Mouse (Mus musculus) right cerebral cortex, adult 2 months (tissue): Measurements from ENCODE around the gene Rhox9.
"Not testable (repeated sequence)": the region's sequence is repeated elsewhere in the genome, so short reads cannot be mapped to it uniquely, and the experiment has no call there.

Experiments
- DNase-seq, 2 experiments: peaks; one replicate each; pipeline ENCODE4 v3.0.0; 2021 to 2022; ENCODE audit warnings: low spot score in 2 of 2

Gene Rhox9

DNA sequence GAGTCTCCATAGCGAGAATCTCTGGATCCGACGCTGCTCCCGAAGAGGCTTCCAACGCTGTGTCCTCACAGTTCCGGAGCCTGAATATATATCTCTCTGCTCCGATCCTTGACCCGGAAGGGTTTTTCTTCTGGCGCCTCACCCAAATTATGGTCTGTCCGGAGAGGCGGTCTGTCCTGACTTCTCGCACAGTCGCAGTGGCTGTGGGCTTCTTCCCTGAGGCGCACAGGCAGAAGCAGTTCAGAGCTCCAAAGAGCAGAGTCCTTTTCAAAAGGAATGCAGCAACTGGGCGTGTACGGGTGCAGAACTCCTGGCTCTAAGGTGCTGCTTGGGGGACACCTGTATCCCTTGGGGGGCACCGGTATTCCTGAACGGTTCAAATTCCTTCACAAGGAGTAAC, at the start of gene Rhox9:
Rhox9 (minus strand) TSS at position 101 of the 400 bp plus-strand sequence.
- DNase-seq: not testable (repeated sequence)

DNA sequence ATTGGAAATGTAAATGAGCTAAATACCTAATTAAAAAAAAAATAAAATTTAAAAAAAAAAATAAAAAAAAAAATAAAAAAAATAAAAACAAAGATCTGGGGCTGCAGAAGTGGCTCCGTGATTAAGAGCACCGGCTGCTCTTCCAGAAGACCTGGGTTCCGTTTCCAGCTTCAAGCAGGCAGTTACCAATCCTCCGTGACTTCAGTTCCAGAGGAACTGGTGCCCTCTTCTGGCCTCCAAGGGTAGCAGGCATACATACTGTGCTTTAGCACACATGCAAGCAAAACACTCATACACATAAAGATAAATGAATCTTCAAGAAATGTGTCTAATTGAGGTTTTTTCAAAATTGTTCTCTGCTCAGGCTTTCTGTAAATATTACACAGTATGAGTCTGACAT, 14.7 kb upstream of the Rhox9 start:
- DNase-seq: no peak

DNA sequence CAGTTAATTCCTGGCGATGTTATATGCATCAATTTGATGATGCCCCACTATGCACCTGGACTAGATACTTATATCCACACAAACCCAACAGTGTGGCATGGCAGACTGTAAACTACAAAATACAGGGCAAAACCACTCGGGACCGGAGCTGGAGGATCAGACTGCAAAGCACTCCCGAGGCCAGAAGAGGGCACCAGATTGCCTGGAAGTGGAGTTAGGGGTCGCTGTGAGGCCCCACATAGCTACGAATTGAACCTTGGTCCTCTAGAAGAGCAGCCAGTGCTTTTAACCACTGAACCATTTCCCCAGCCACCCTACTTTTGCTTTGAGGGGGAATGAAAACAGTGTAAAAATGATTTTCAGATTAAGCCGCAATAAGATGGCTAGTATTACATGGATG, 7.0 kb upstream of the Rhox9 start:
- DNase-seq: no peak

DNA sequence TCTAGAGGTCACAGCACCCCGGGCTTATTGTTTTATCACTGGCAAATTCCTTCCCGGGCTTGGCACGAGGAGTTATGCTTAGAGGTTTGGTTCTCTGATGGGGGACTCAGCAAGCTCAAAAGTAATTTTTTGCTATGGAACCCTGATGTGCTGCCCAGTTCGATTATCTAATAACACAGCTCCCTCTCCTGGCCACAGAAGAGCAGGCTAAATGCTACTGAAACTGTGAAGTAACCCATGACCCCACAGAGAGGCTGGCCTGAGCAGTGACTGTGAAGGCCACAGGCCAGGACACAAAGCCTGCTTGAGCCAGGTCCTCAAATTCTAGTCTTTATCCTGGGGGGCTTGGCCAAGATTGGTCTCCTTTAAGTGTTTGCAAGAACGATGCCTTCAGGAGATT, 2.2 kb upstream of the Rhox9 start:
- peak in 1 of 2 experiments; percentile 1 for DNase-seq

DNA sequence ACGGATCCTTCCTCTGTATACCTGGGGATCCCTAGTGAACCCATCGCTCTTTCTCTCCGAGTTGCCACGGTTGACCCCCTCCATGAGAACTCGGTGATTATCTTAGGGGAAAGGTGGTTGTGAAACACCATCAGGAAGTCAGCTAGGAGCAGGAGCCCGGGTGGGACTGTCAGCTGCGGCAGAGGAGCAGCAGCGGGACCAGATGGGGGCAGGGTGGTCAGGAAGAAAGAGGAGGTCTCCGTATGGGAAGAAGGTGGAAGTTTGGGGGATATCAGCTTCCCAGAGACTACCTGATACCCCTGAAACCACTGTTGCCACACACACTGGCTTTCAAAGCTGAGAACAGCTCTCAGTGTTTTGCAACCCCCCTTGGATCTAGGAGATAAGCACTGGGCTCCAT, 4.4 kb downstream of the Rhox9 start, which contains the start of gene Rhox7b:
Rhox7b (minus strand) TSS at position 101 of the 400 bp plus-strand sequence.
- DNase-seq: not testable (repeated sequence)

DNA sequence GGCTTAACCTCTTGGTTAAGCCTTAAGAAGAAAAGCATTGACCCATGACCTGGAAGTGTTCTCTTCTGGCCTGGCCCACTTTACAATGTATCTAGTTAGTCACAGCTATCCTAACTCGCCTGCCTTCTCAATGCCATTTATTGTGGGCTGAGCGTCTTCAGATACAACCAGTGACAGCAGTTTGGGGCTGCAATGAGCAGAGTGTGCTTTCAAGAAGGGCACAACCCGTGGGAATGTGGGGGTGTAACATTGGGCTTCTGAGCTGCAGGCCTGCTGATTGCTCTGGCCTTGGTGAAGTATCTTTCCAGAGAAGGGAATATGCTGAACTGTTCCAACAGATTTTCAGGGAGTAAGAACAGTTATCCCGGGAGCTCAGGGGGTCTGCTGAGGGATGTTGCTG, 22.7 kb downstream of the Rhox9 start, which contains the start of gene Rhox8:
Rhox8 (minus strand) TSS at position 101 of the 400 bp plus-strand sequence.
- no peak for DNase-seq

DNA sequence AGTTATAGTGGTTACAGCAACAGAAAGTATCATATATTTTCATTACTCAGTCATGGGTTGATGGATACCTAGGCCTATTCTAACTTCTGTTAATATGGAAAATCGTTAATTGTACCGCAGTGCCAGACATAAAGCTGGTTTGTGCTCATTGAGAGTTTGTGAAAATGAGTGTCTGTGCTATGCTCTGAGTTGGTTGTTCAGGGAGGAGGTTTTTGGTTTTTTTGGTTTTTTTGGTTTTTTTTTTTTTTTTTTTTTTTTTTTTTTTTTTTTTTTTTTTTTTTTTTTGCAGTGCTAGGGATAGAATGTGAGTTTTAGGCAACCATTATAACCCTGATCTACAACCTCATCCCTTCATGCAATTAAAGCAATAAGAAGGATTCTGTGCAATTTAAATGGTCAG, 29.9 kb downstream of the Rhox9 start:
- DNase-seq: no peak
